Mouse (Mus musculus) bone marrow, adult 2 months (tissue): ENCODE measurements at regions not wholly inside any gene's neighbourhood (a gene's known extent, or its start where the extent isn't known, plus 50 kb on each side); places are given as distances from the start of the nearest gene placed in this dataset.

Source experiments
- CTCF ChIP-seq: fragments of 200-500 bp; IDR thresholded peaks from 2 replicates; pipeline ENCODE4 v1.5.1; 2011; ENCODE audit warnings: low read length, control low read depth; ENCODE audit not compliant: control insufficient read depth, insufficient read depth
- POLR2A ChIP-seq: fragments of 200-500 bp; IDR thresholded peaks from 2 replicates; pipeline ENCODE4 v1.6.1; 2011; ENCODE audit warnings: low read depth, mild to moderate bottlenecking, control low read depth, low read length, borderline replicate concordance; ENCODE audit not compliant: control insufficient read depth

GRCm38 (mm10) chr13:37667386-37667785 lies 110.8 kb upstream of the Rreb1 start:
- no peak for TF ChIP-seq CTCF
- TF ChIP-seq POLR2A = no peak
